Mouse (Mus musculus) testis, adult 2 months (tissue): ENCODE measurements at regions not wholly inside any gene's neighbourhood (a gene's known extent, or its start where the extent isn't known, plus 50 kb on each side); places are given as distances from the start of the nearest gene placed in this dataset.

Experiments used
- CTCF ChIP-seq: fragments of 200-500 bp; IDR thresholded peaks from 2 replicates; pipeline ENCODE4 v1.5.1; 2012; ENCODE audit warnings: low read depth, mild to moderate bottlenecking, inconsistent platforms, low read length, moderate library complexity; ENCODE audit not compliant: control insufficient read depth, insufficient read depth, insufficient replicate concordance
- POLR2A ChIP-seq: fragments of 200-500 bp; IDR thresholded peaks from 2 replicates; pipeline ENCODE4 v1.6.1; 2012; ENCODE audit warnings: low read depth, mild to moderate bottlenecking, inconsistent platforms, low read length, moderate library complexity; ENCODE audit not compliant: control insufficient read depth

- TF ChIP-seq POLR2A: no peak
- no peak for TF ChIP-seq CTCF
Observed at GRCm38 (mm10) chr5:126268592-126268991, 737.0 kb downstream of the Tmem132b start.
